Mouse (Mus musculus) cerebellum, adult 2 months (tissue): Measurements from ENCODE around the gene Psmb11.

Experiments
- CTCF ChIP-seq: fragments of 200-500 bp; IDR thresholded peaks from 2 replicates; pipeline ENCODE4 v1.5.1; 2011; ENCODE audit warnings: low read depth, mild to moderate bottlenecking, control low read depth, low read length, moderate library complexity, borderline replicate concordance; ENCODE audit not compliant: insufficient read depth
- POLR2A ChIP-seq: fragments of 200-500 bp; IDR thresholded peaks from 2 replicates; pipeline ENCODE4 v1.6.1; 2011; ENCODE audit warnings: low read length, control low read depth, borderline replicate concordance; ENCODE audit not compliant: insufficient read depth

DNA sequence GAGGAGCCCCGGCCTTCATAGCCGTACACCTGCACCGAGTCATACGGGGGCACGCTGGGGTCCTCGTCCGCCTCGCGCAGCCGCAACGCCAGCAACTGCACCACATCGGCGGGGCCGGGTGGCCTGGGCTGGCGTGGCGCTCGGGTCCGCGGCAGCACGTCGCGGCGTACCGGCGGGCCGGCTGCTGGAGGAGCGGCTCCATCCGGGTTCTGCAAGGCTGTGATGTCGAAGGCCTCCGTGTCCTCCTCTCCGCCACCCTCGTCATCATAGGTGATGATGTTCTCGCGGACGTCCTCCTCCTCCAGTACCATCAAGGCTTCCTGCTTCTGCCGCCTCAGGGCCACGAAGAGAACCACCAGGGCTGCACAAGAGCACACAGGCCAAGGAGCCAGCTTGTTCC is 11.0 kb downstream of the Psmb11 start:
- TF ChIP-seq POLR2A (no peak), CTCF (no peak)
